Mouse (Mus musculus) cerebellum, adult 8-10 months (tissue): Measurements from ENCODE around the gene Prpmp5.
"Not testable (repeated sequence)": the region's sequence is repeated elsewhere in the genome, so short reads cannot be mapped to it uniquely, and the experiment has no call there.

ENCODE experiments used
- DNase-seq: peaks from one replicate; pipeline ENCODE4 v3.0.0; 2022

The Prpmp5 gene

DNA sequence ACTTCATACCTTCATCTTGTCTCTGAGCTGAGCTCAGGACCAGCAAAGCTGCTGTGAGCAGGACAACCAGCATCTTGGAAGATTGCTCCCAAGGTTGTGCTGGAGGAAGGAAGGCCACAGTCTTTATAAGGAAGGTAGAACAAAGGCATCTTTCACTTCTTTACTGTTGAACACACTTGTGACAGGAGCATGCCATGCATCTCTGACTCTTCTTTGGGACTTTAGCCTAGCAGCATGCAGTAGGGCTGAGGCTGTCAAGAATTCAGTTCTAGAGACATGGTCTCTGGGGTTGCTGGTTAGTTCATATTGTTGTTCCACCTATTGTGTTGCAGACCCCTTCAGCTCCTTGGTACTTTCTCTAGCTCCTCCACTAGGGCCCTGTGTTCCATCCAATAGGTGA, at the start of gene Prpmp5:
Gene Prpmp5 (minus strand): TSS at position 101 of the 400 bp plus-strand sequence.
- not testable (repeated sequence) for DNase-seq

DNA sequence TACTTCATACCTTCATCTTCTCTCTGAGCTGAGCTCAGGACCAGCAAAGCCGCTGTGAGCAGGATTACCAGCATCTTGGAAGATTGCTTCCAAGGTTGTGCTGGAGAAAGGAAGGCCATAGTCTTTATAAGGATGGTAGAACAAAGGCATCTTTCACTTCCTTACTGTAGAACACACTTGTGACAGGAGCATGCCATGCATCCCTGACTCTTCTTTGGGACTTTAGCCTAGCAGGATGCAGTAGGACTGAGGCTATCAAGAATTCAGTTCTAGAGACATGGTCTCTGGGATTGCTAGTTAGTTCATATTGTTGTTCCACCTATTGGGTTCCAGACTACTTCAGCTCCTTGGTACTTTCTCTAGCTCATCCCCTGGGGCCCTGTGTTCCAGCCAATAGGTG, 49.5 kb upstream of the Prpmp5 start, which contains the start of gene Gm8882:
Gene Gm8882 (minus strand): TSS at position 101 of the 400 bp plus-strand sequence.
- not testable (repeated sequence) for DNase-seq
